14 mouse cellular contexts compared by ENCODE assay signal in the genomic region with DNA sequence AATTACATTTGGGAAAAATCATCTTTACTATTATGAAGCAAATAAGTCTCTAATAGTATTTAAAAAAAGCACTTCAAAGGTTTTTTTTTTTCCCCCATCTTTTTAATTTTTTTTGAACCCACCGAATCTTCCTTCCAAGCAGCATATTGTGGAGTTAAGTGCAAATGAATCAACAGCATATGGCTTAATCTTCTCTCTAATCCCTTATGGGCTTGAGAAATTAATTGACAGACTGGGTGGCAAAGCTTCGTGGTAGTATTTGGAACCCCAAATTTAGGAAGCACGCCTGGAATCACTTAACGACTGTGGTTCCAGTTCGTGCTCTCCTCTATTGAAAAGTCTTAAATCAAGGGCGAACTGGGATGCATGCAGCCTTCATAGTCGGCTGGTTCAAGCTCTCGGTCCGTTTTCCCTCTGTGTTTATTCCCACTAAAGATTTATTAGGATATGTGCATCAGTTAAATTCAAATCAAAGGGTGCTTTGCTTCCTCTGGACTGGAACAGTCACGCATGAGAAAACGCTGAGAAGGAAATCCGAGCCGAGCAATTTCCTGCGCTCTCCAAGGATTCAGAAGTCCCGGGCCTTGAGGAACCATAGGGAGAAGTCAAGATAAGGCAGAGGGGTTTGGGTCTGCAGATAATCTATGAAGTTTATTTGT.
DNase-seq lines count a peak whose midpoint lies in the region; ATAC-seq and TF ChIP-seq lines count a peak whose summit lies in the region.
"Had no signal": no experiment of that assay in that cellular context is flagged by ENCODE, and none has a peak within 500 bp of the region (broad histone marks: within the 10 kb centered on the region; RNA-seq: fewer than 3 reads in every experiment).

No protein-coding gene starts in this region.

- TF ChIP-seq CTCF in forebrain, postnatal 0 days (IDR thresholded peaks at IDR 0.05; ENCODE audit: low read depth) = no peak
- no peak for TF ChIP-seq CTCF in kidney, adult 2 months (conservative IDR thresholded peaks at IDR 0.05; ENCODE audit: insufficient read depth, insufficient read length, low read depth, low read length)

- H3K27ac ChIP-seq in forebrain, postnatal 0 days (ENCODE audit: low read depth, low read length) = no peak overlapping the region
- no peak overlapping the region for H3K27ac ChIP-seq in forebrain, embryonic 16.5 days (ENCODE audit: low read length)
- H3K27ac ChIP-seq in kidney, adult 2 months (ENCODE audit: insufficient read depth, low read depth, low read length) = no peak overlapping the region
- H3K27ac ChIP-seq in hindbrain, embryonic 11.5 days (ENCODE audit: low read depth, low read length) = no peak overlapping the region
- H3K27ac ChIP-seq: heart, adult 2 months; hindbrain, embryonic 15.5 days; midbrain, embryonic 13.5 days; stomach, postnatal 0 days had no signal

- H3K4me1 ChIP-seq in forebrain, postnatal 0 days (ENCODE audit: insufficient read depth) = no peaks in the 10 kb centered on the region
- peaks cover 2% of the 10 kb centered on the region; the same call in 1 of the 2 replicates for H3K4me1 ChIP-seq in forebrain, embryonic 16.5 days (replicated peaks; ENCODE audit: control insufficient read depth, insufficient read depth, low read length)
- H3K4me1 ChIP-seq in kidney, adult 2 months (ENCODE audit: control insufficient read depth, insufficient read depth, low read length) = no peaks in the 10 kb centered on the region
- no peaks in the 10 kb centered on the region for H3K4me1 ChIP-seq in hindbrain, embryonic 11.5 days (replicated peaks; ENCODE audit: control insufficient read depth, insufficient read depth, low read length)
- H3K4me1 ChIP-seq: hindbrain, embryonic 15.5 days; midbrain, embryonic 13.5 days had no signal

- no peaks in the 10 kb centered on the region for H3K36me3 ChIP-seq in forebrain, postnatal 0 days (ENCODE audit: insufficient read depth)
- H3K36me3 ChIP-seq in forebrain, embryonic 16.5 days (ENCODE audit: control insufficient read depth, insufficient read depth) = no peaks in the 10 kb centered on the region
- H3K36me3 ChIP-seq in kidney, adult 2 months (ENCODE audit: control insufficient read depth, insufficient read depth, low read length) = no peaks in the 10 kb centered on the region
- H3K36me3 ChIP-seq in hindbrain, embryonic 11.5 days (ENCODE audit: control insufficient read depth, insufficient read depth, low read length) = no peaks in the 10 kb centered on the region
- H3K36me3 ChIP-seq: hindbrain, embryonic 15.5 days; midbrain, embryonic 13.5 days had no signal

- DNase-seq in forebrain, postnatal 0 days = peak; percentile 8
- DNase-seq in brain, embryonic 18.5 days (ENCODE audit: low read depth, low spot score) = peak; percentile 22
- peak; percentile 24 for DNase-seq in kidney, adult 2 months
- peak; percentile 8 to 26 for DNase-seq in kidney, postnatal 4 days
- no peak for DNase-seq in gastrocnemius, postnatal 4 days (ENCODE audit: low spot score in 2 of 2)
- DNase-seq in hindbrain, embryonic 11.5 days (ENCODE audit: low spot score) = no peak
- DNase-seq: cerebellum, adult 11-12 months; heart, adult 2 months; thymus, postnatal 14 days had no signal

- TF ChIP-seq POLR2A in kidney, adult 2 months (IDR thresholded peaks at IDR 0.05; ENCODE audit: low read depth, low read length) = no peak

- 63% methylated on average over 15 of the region's 15 CpGs for WGBS in forebrain, postnatal 0 days
- 65% methylated on average over 15 of the region's 15 CpGs for WGBS in forebrain, embryonic 16.5 days
- WGBS in kidney, adult 2 months = 11% methylated on average over 15 of the region's 15 CpGs
- WGBS in hindbrain, embryonic 11.5 days = 76% methylated on average over 15 of the region's 15 CpGs

- H3K4me2 ChIP-seq in forebrain, postnatal 0 days (ENCODE audit: low read depth) = no peak overlapping the region
- no peak overlapping the region for H3K4me2 ChIP-seq in forebrain, embryonic 16.5 days (ENCODE audit: low read length)
- no peak overlapping the region for H3K4me2 ChIP-seq in hindbrain, embryonic 11.5 days (replicated peaks; ENCODE audit: low read depth, low read length)
- H3K4me2 ChIP-seq: hindbrain, embryonic 15.5 days; midbrain, embryonic 13.5 days had no signal

- no peak overlapping the region for H3K4me3 ChIP-seq in forebrain, postnatal 0 days (ENCODE audit: low read depth, low read length)
- no peak overlapping the region for H3K4me3 ChIP-seq in forebrain, embryonic 16.5 days (replicated peaks; ENCODE audit: low read length)
- H3K4me3 ChIP-seq in kidney, adult 2 months (ENCODE audit: insufficient read depth, low read depth, low read length) = no peak overlapping the region
- no peak overlapping the region for H3K4me3 ChIP-seq in hindbrain, embryonic 11.5 days (ENCODE audit: low read depth, low read length)
- H3K4me3 ChIP-seq: heart, adult 2 months; hindbrain, embryonic 15.5 days; midbrain, embryonic 13.5 days; myocyte had no signal

- 0 out of 2 replicates have a peak, but pooled peaks cover 10% of the 10 kb centered on the region for H3K9me3 ChIP-seq in forebrain, postnatal 0 days (ENCODE audit: low read length)
- H3K9me3 ChIP-seq in forebrain, embryonic 16.5 days (ENCODE audit: control insufficient read depth, low read length) = peaks cover 10% of the 10 kb centered on the region
- no peaks in the 10 kb centered on the region for H3K9me3 ChIP-seq in hindbrain, embryonic 11.5 days (ENCODE audit: control insufficient read depth, low read length)

- H3K9ac ChIP-seq in forebrain, postnatal 0 days = no peak overlapping the region
- H3K9ac ChIP-seq in forebrain, embryonic 16.5 days (replicated peaks; ENCODE audit: low read depth, low read length) = no peak overlapping the region
- H3K9ac ChIP-seq in hindbrain, embryonic 11.5 days (ENCODE audit: low read depth, low read length) = no peak overlapping the region
- H3K9ac ChIP-seq: hindbrain, embryonic 15.5 days; midbrain, embryonic 13.5 days had no signal

- no peak for ATAC-seq in forebrain, postnatal 0 days
- no peak for ATAC-seq in forebrain, embryonic 16.5 days
- ATAC-seq in hindbrain, embryonic 11.5 days (ENCODE audit: low FRiP score) = no peak
- ATAC-seq: midbrain, embryonic 13.5 days had no signal

- no peaks in the 10 kb centered on the region for H3K27me3 ChIP-seq in forebrain, postnatal 0 days (ENCODE audit: insufficient read depth, low read length)
- H3K27me3 ChIP-seq in forebrain, embryonic 16.5 days (replicated peaks; ENCODE audit: control insufficient read depth, insufficient read depth, low read length) = no peaks in the 10 kb centered on the region
- H3K27me3 ChIP-seq in kidney, adult 2 months (replicated peaks; ENCODE audit: control insufficient read depth, insufficient read depth, low read length) = no peaks in the 10 kb centered on the region
- no peaks in the 10 kb centered on the region for H3K27me3 ChIP-seq in hindbrain, embryonic 11.5 days (ENCODE audit: control insufficient read depth, insufficient read depth, low read length)
- H3K27me3 ChIP-seq: hindbrain, embryonic 15.5 days; midbrain, embryonic 13.5 days had no signal

Comparison
In these comparisons a context has a peak if more than half of its experiments do, and no peak if none do; other contexts are left out.
1. DNase-seq: peak in forebrain, postnatal 0 days (single experiment), brain, embryonic 18.5 days (single experiment), kidney, adult 2 months (single experiment) and kidney, postnatal 4 days (2 of 2); none in gastrocnemius, postnatal 4 days (0 of 2) and hindbrain, embryonic 11.5 days (single experiment).